Mouse (Mus musculus) urinary bladder, postnatal 10 days (tissue): ENCODE results near the gene Csrp3.
A peak's percentile ranks its signal among the peaks of the same experiment; 100 is the strongest.

Experiments used
- DNase-seq: peaks from one replicate; pipeline ENCODE4 v3.0.0; 2022; ENCODE audit warnings: low spot score

The Csrp3 gene

GRCm38 (mm10) chr7:48847820-48848650 lies at the start of gene Csrp3:
Gene Csrp3 (minus strand): TSS chr7:48848033.
- no peak for DNase-seq

GRCm38 (mm10) chr7:48896051-48896450 lies 48.2 kb upstream of the Csrp3 start:
- no peak for DNase-seq

DNA sequence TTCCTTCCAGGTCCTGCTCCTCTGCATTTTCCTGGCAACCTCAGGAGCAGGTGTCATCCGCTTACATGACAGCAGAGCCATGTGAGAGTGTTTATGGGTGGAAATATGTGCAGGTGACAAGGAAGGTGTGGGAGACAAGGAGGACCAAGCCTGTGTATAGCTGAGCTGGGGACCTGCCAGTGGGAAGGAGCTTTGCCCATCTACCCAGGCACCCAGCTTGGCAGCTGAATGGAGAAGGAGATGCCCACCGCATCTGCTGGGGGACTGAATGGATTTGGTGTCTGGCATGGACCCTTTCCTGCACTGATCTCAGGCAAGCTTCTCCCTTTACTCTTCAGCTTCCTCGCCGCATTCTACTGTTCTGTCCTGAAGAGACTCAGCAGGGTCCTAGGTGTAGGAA lies 47.6 kb upstream of the Csrp3 start:
- no peak for DNase-seq

DNA sequence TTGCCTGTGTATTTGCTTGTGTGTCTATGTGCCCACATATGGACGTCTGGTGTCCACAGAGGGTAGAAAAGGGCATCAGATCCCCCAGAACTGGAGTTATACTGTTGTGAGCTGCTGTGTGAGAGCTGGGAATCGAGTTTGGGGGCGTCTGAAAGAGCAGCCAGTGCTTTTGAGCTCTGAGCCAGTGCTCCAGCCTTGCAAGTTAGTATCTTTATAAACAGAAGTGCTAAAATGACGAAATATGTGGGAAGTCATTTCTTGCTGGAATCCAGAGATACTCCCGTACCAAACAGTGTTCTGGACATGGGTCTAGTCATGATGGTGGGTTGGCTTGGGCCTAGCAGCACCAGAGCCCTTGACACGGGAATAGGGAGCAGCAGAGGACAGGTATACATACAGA lies 46.9 kb upstream of the Csrp3 start:
- no peak for DNase-seq

GRCm38 (mm10) chr7:48894152-48894551 lies 46.3 kb upstream of the Csrp3 start:
- no peak for DNase-seq

- DNase-seq: no peak
Observed at GRCm38 (mm10) chr7:48893093-48893492, 45.3 kb upstream of the Csrp3 start.

GRCm38 (mm10) chr7:48891029-48891428 lies 43.2 kb upstream of the Csrp3 start:
- no peak for DNase-seq

GRCm38 (mm10) chr7:48888751-48889150 lies 40.9 kb upstream of the Csrp3 start:
- no peak for DNase-seq

DNA sequence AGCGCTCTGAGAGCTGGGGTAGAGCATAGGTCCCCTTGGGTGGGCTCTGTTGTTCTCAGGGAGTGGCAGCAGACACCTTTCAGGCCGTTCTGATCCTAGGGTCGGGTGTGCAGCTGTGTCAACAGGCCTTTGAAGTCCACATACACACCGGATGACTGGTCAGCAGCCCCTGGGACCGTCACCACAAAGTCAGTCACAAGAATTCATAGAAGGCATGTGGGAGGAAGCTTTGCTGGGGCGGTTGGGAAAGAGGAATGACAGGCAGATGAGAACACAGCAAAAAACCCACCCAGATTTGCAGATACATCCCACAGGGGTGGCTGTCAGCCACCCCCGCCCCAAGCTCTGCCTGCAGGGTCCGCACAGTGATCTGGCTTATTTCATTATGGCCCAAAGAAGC lies 40.1 kb upstream of the Csrp3 start:
- DNase-seq: no peak

GRCm38 (mm10) chr7:48884266-48884611 lies 36.4 kb upstream of the Csrp3 start:
- no peak for DNase-seq

- DNase-seq: no peak
Observed at GRCm38 (mm10) chr7:48883525-48884265, 35.9 kb upstream of the Csrp3 start.

GRCm38 (mm10) chr7:48881971-48882609 lies 34.3 kb upstream of the Csrp3 start:
- DNase-seq: no peak

- peak; percentile 35 for DNase-seq
Observed at GRCm38 (mm10) chr7:48881486-48881885, 33.7 kb upstream of the Csrp3 start, which contains the start of gene E2f8. Gene E2f8 (minus strand): TSS chr7:48881596.

GRCm38 (mm10) chr7:48880591-48881481 lies 33.0 kb upstream of the Csrp3 start:
- peak; percentile 88 for DNase-seq

- no peak for DNase-seq
Observed at GRCm38 (mm10) chr7:48879574-48879973, 31.7 kb upstream of the Csrp3 start.

DNA sequence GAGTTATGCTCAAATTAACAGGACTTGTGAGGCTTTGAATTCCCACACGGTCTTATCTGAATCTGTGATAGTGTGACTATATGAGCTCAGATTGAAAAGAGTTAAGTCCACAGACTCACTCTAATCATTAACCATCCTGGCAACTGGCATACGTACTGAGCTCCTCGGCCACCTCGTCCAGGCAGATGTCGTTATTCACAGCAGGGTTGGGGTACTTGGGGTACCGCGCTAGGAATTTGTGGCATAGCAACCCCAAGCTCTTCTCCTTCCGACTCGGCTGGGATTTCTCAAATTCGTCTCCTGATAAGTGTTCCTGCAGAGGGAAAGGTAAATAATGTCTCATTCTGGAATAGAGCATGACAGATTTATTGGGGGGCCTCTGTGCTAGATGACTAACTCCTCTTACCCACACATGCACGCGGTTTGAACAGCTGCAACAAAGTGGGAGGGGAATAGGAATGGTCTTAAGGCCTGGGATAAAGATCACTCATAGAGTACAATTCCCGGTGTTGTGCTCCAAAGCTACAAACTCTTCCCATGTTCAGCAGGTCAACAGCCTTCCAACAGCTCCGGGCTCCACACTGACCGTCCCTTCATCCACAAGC lies 30.1 kb upstream of the Csrp3 start:
- no peak for DNase-seq

- DNase-seq: no peak
Observed at GRCm38 (mm10) chr7:48876526-48876925, 28.7 kb upstream of the Csrp3 start.

DNA sequence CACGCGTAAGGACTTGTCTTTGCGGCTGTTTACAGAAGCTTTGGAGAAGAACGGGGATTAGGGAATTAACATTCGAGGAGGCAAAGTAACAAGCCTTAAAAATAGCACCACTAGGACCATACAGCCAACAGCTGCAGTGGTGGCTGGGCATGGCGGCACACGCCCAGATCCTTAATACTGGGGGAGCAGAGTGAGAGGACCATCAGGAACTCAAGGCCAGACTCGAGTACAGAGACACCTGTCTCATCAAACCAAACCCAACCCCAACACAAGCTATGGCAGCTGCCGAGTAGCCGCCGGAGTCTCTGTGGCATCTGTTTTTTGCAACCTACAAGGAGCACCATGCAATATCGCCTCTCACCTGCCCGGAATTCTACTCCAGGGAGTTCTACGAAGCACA lies 27.3 kb upstream of the Csrp3 start:
- no peak for DNase-seq

DNA sequence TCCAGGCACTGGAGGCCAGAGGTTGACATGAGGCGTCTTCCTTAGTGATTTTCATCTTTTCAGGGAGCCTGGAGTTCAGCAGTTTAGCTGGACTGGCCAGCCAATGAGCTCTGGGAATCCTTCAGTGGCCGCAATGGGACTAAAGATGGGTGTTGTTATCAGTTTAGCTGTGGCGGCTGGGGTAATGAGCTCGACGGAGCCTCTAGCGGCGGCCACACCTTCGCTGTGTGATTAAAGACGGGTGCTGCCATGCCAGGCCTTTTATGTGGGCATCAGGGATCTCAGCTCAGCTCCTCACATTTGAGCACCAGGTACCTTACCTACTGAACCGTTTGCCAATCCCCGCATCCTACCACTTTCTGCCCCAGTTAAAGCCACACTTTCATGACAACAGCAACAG lies 23.5 kb upstream of the Csrp3 start:
- no peak for DNase-seq

GRCm38 (mm10) chr7:48870579-48871180 lies 22.8 kb upstream of the Csrp3 start:
- no peak for DNase-seq

DNA sequence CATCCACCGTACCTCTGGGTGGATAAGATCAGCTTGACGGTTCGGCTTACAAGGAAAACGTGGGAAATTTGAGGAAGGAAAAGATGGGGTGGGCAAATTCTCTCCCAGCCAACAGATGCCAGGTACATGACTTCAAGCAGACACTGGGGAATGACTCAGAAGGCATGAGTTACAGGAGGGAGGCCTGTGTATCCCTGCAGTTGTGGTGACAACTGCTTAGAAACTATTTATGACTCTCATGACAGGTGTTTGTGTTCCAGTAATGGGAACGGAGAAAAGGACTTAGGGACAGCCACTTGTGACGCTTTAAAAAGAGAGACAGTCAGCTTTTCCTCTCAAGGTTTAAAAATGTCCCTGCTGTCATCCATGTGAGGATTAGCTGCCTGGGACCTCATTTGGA lies 22.3 kb upstream of the Csrp3 start:
- DNase-seq: no peak
